Mouse (Mus musculus) kidney, embryonic 14.5 days (tissue): ENCODE measurements around the gene Hist1h2bc. TPM values are rescaled to one million over a fixed set of nuclear protein-coding genes. Genes with fewer than 3 reads are reported as not detected.
"Not testable (repeated sequence)": the region's sequence is repeated elsewhere in the genome, so short reads cannot be mapped to it uniquely, and the experiment has no call there.

Experiments
- ATAC-seq: fragments of 200-750 bp; cut with Nextera tagmentation; 2 replicates; pipeline ENCODE4 v1.8.0; 2017; ENCODE audit warnings: moderate number of reproducible peaks, mild to moderate bottlenecking, moderate TSS enrichment, moderate library complexity; ENCODE audit not compliant: low FRiP score, low TSS enrichment
- H3K27ac ChIP-seq: fragments of 300-500 bp; sonication (generic); 2 replicates; pipeline ENCODE4 v1.5.1; 2014; ENCODE audit warnings: low read depth, mild to moderate bottlenecking, low read length, moderate library complexity, mixed read lengths
- H3K27me3 ChIP-seq: fragments of 300-500 bp; sonication (generic); 2 replicates; pipeline ENCODE4 v1.6.1; 2014; ENCODE audit warnings: mild to moderate bottlenecking, low read length; ENCODE audit not compliant: control insufficient read depth, insufficient read depth
- H3K36me3 ChIP-seq: fragments of 300-500 bp; sonication (generic); 2 replicates; pipeline ENCODE4 v1.6.1; 2014; ENCODE audit warnings: low read length, mixed read lengths; ENCODE audit not compliant: control insufficient read depth, insufficient read depth
- H3K4me1 ChIP-seq: fragments of 300-500 bp; sonication (generic); 2 replicates; pipeline ENCODE4 v1.6.1; 2014; ENCODE audit warnings: low read length, mixed read lengths; ENCODE audit not compliant: control insufficient read depth, insufficient read depth
- H3K4me2 ChIP-seq: fragments of 300-500 bp; sonication (generic); replicated peaks from 2 replicates; pipeline ENCODE4 v1.6.1; 2014; ENCODE audit warnings: low read depth, mild to moderate bottlenecking, low read length
- H3K4me3 ChIP-seq: fragments of 300-500 bp; sonication (generic); 2 replicates; pipeline ENCODE4 v1.5.1; 2014; ENCODE audit warnings: mild to moderate bottlenecking, low read length
- H3K9ac ChIP-seq: fragments of 300-500 bp; sonication (generic); 2 replicates; pipeline ENCODE4 v1.6.1; 2014; ENCODE audit warnings: low read depth, mild to moderate bottlenecking, low read length, moderate library complexity
- H3K9me3 ChIP-seq: fragments of 300-500 bp; sonication (generic); 2 replicates; pipeline ENCODE4 v1.6.1; 2016; ENCODE audit warnings: low read length; ENCODE audit not compliant: control insufficient read depth
- WGBS: fragments of 180-500 bp; shearing (Covaris S2); extraction: QIAGEN DNeasy Blood & Tissue Kit; methylation state at CpG from one replicate; pipeline ENCODE4 v1.1.7; 2014; 5-methylcytosine and 5-hydroxymethylcytosine counted together
- polyA plus RNA-seq: library from polyadenylated mRNA; unstranded; fragments of >200 nt; fragmentation: Nextera tagmentation; extraction: Ambion mirVana; gene quantifications from 2 replicates; pipeline ENCODE4 v1.2.1, GENCODE M21; 2014

Hist1h2bc gene
- 54.0 and 60.2 TPM in 2 replicates for polyA plus RNA-seq

DNA sequence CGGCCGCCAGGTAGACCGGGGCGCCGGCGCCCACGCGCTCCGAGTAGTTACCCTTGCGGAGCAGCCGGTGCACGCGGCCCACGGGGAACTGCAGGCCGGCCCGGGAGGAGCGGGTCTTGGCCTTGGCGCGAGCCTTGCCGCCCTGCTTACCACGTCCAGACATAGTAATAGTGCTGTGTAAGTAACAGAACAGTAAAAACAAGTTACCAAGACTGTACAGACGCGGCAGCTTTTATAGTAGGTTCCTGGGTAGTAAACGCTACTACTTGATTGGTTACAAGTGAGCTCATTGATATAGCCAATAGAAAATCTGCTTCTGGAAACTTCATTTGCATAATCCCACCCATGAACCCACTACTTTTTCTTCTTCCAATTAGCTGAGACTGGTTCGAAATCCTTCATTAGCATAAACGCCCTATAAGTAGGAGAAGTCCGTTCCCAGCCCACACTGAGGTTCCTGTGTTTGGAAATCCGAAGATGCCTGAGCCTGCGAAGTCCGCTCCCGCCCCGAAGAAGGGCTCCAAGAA is at the start of gene Hist1h2bc, which contains the start of gene Hist1h2ac:
Gene Hist1h2bc, plus strand, starts transcription at position 445 of the 527 bp plus-strand sequence.
Gene Hist1h2ac, minus strand, starts transcription at position 194 of the 527 bp plus-strand sequence.
- H3K9ac ChIP-seq: peak within 1 kb of the TSS; percentile 63
- peak; percentile 99 for ATAC-seq
- H3K27me3 ChIP-seq: no peaks in the 10 kb centered on the region
- 0 out of 2 replicates have a peak, but pooled peaks cover 10% of the 10 kb centered on the region for H3K4me1 ChIP-seq
- H3K36me3 ChIP-seq: no peaks in the 10 kb centered on the region
- H3K4me2 ChIP-seq: peak within 1 kb of the TSS; percentile 57
- peak within 1 kb of the TSS; percentile 99 for H3K27ac ChIP-seq
- H3K9me3 ChIP-seq: no peaks in the 10 kb centered on the region
- under 1% methylated on average over 27 of the region's 32 CpGs for WGBS
- H3K4me3 ChIP-seq: peak within 1 kb of the TSS; percentile 47

- Histone ChIP-seq H3K9me3 (no peaks in the 10 kb centered on the region), H3K4me2 (no peak overlapping the region), H3K27ac (no peak overlapping the region), H3K27me3 (no peaks in the 10 kb centered on the region), H3K9ac (no peak overlapping the region), H3K36me3 (no peaks in the 10 kb centered on the region), H3K4me1 (no peaks in the 10 kb centered on the region), H3K4me3 (no peak overlapping the region)
- WGBS: 72% methylated on average over 6 of the region's 6 CpGs
- no peak for ATAC-seq
These were observed 24.2 kb upstream of the Hist1h2bc start for GRCm38 (mm10) chr13:23659636-23660366.

DNA sequence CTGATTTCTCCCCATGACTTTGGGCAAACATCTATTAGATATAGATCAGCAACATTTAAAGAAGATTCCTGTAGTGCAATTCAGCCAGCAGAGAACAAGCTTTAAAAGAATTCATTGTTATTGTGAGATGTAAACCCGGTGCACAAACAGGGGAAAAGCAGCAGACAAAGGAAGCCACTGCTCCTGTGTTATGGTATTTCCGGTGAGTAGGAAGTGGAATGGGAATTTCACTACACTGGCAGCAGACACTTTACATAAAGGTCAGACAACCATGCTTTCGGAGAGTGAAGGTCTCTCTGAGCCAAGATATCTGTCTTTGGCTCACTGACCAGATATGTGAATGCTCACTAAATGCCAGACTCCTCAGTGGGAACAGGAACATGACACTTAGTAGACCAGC is 21.5 kb upstream of the Hist1h2bc start:
- WGBS: 78% methylated on average over 3 of the region's 3 CpGs
- ATAC-seq: no peak

DNA sequence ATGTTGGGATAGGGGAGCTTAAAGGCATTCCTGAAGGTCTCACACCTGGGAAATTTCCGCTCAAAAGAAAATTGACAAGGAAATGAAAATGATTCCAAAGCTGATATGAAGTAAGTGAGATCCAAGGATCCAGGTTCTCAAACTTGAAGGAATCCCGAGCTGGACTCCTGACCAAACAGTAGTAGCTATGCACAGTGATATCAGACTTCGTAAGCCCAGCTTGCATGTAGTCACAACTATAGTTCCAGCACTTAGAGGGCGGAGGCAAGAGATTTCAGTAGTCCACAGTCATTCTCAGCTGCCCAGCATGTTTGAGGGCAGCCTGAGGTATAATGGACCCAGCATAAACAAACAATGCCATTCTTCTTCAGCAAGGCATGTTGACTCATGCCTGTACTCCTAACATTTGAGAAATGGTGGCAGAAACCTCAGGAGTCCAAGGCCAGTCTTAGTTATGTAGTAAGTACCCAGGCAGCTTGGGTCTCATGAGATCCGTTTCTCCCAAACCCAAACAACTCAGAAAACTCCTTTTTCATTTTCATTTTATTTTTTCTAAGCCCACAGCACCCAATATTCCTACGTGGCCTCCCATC is 1.9 kb upstream of the Hist1h2bc start:
- no peak overlapping the region for H3K9ac ChIP-seq
- WGBS: 83% methylated on average over 6 of the region's 6 CpGs
- peak overlapping the region; percentile 93 for H3K27ac ChIP-seq
- no peak for ATAC-seq
- no peak overlapping the region for H3K4me3 ChIP-seq
- peak overlapping the region; percentile 57 for H3K4me2 ChIP-seq
- H3K9me3 ChIP-seq: no peaks in the 10 kb centered on the region
- H3K4me1 ChIP-seq: 0 out of 2 replicates have a peak, but pooled peaks cover 8% of the 10 kb centered on the region
- H3K36me3 ChIP-seq: no peaks in the 10 kb centered on the region
- no peaks in the 10 kb centered on the region for H3K27me3 ChIP-seq

More for the DNA sequence above, 21.5 kb upstream of the Hist1h2bc start:
- Histone ChIP-seq H3K9ac (no peak overlapping the region), H3K36me3 (no peaks in the 10 kb centered on the region), H3K27ac (no peak overlapping the region), H3K9me3 (no peaks in the 10 kb centered on the region), H3K4me2 (no peak overlapping the region), H3K4me3 (no peak overlapping the region), H3K4me1 (no peaks in the 10 kb centered on the region), H3K27me3 (no peaks in the 10 kb centered on the region)

- Histone ChIP-seq H3K4me2 (peak overlapping the region; percentile 57), H3K27me3 (no peaks in the 10 kb centered on the region), H3K4me1 (0 out of 2 replicates have a peak, but pooled peaks cover 10% of the 10 kb centered on the region), H3K36me3 (no peaks in the 10 kb centered on the region), H3K9ac (peak overlapping the region; percentile 63; the same call in 1 of the 2 replicates), H3K4me3 (peak overlapping the region; percentile 42), H3K9me3 (no peaks in the 10 kb centered on the region), H3K27ac (peak overlapping the region; percentile 93)
- no peak for ATAC-seq
- 47% methylated on average over 1 of the region's 1 CpGs for WGBS
These were observed 1.4 kb upstream of the Hist1h2bc start for GRCm38 (mm10) chr13:23682623-23682946.

DNA sequence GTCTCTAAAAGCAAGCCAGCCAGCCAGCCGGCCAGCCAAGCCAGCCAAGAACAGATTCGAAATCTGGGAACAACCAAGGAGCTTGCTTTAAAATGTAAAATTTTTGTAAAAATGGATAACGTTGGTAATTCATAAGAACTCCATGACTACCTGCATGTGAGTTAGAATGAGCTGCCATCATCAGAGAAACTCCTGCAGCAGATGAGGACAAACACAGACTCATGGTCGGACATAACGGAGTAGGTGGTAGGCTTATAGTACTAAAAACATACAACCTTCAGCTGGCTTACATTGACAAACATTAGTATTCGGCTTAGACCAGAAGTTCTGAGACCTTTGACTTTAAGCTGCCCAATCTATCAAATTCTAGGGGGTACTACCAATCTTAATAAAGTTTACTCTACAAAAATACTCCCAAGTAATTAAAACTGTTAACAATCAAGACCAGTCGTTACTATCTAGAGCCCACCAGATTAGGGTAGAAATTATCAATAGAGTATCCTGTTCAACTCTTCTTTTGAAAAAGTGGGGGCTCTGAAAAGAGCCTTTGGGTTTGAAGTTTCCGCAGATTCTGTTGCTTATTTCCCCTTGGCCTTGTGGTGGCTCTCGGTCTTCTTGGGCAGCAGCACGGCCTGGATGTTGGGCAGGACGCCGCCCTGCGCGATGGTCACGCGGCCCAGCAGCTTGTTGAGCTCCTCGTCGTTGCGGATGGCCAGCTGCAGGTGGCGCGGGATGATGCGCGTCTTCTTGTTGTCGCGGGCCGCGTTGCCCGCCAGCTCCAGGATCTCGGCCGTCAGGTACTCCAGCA is 848 bp upstream of the Hist1h2bc start:
- ATAC-seq: not testable (repeated sequence)
- WGBS: 15% methylated on average over 10 of the region's 30 CpGs

GRCm38 (mm10) chr13:23684295-23684945 is 421 bp downstream of the Hist1h2bc start:
- not testable (repeated sequence) for H3K36me3 ChIP-seq, H3K9me3 ChIP-seq, H3K4me1 ChIP-seq, H3K27me3 ChIP-seq
- H3K4me2 ChIP-seq: peak overlapping the region; percentile 52
- peak overlapping the region; percentile 47 for H3K4me3 ChIP-seq
- WGBS: 0% methylated on average over 10 of the region's 37 CpGs
- peak overlapping the region; percentile 99 for H3K27ac ChIP-seq
- peak; percentile 30 for ATAC-seq
- H3K9ac ChIP-seq: peak overlapping the region; percentile 61

More for the DNA sequence above, 848 bp upstream of the Hist1h2bc start:
- H3K9ac ChIP-seq: peak overlapping the region; percentile 63
- not testable (repeated sequence) for H3K36me3 ChIP-seq, H3K4me1 ChIP-seq, H3K27me3 ChIP-seq, H3K9me3 ChIP-seq
- peak overlapping the region; percentile 57 for H3K4me2 ChIP-seq
- H3K4me3 ChIP-seq: peak overlapping the region; percentile 42
- peak overlapping the region; percentile 93 for H3K27ac ChIP-seq

- Histone ChIP-seq H3K4me3 (peak overlapping the region; percentile 47), H3K9me3 (no peaks in the 10 kb centered on the region), H3K4me1 (0 out of 2 replicates have a peak, but pooled peaks cover 10% of the 10 kb centered on the region), H3K4me2 (peak overlapping the region; percentile 52), H3K27me3 (no peaks in the 10 kb centered on the region), H3K36me3 (no peaks in the 10 kb centered on the region), H3K9ac (peak overlapping the region; percentile 61), H3K27ac (peak overlapping the region; percentile 99)
- WGBS: 4% methylated on average over 15 of the region's 15 CpGs
- ATAC-seq: no peak
These were observed 1.3 kb downstream of the Hist1h2bc start for GRCm38 (mm10) chr13:23685121-23685861.
